Mouse (Mus musculus) liver, embryonic 12.5 days (tissue): ENCODE data around the gene Hcn3. TPM values are rescaled to one million over a fixed set of nuclear protein-coding genes. Genes with fewer than 3 reads are reported as not detected.

Source experiments
- ATAC-seq: fragments of 200-750 bp; cut with Nextera tagmentation; 2 replicates; pipeline ENCODE4 v1.8.0; 2017; ENCODE audit warnings: moderate number of reproducible peaks, mild to moderate bottlenecking, moderate library complexity
- H3K27ac ChIP-seq: fragments of 300-500 bp; sonication (generic); 2 replicates; pipeline ENCODE4 v1.5.1; 2016; ENCODE audit warnings: mild to moderate bottlenecking
- H3K27me3 ChIP-seq: fragments of 300-500 bp; sonication (generic); replicated peaks from 2 replicates; pipeline ENCODE4 v1.6.1; 2016; ENCODE audit warnings: mild to moderate bottlenecking, moderate library complexity
- H3K36me3 ChIP-seq: fragments of 300-500 bp; sonication (generic); 2 replicates; pipeline ENCODE4 v1.6.1; 2016; ENCODE audit warnings: mild to moderate bottlenecking, moderate library complexity
- H3K4me1 ChIP-seq: fragments of 300-500 bp; sonication (generic); 2 replicates; pipeline ENCODE4 v1.6.1; 2016
- H3K4me2 ChIP-seq: fragments of 300-500 bp; sonication (generic); 2 replicates; pipeline ENCODE4 v1.6.1; 2016; ENCODE audit warnings: mild to moderate bottlenecking, moderate library complexity
- H3K4me3 ChIP-seq: fragments of 300-500 bp; sonication (generic); 2 replicates; pipeline ENCODE4 v1.5.1; 2016; ENCODE audit warnings: mild to moderate bottlenecking, moderate library complexity
- H3K9ac ChIP-seq: fragments of 300-500 bp; sonication (generic); 2 replicates; pipeline ENCODE4 v1.6.1; 2016; ENCODE audit warnings: mild to moderate bottlenecking, moderate library complexity
- H3K9me3 ChIP-seq: fragments of 300-500 bp; sonication (generic); replicated peaks from 2 replicates; pipeline ENCODE4 v1.6.1; 2016; ENCODE audit warnings: mild to moderate bottlenecking, moderate library complexity
- WGBS: fragments of 180-500 bp; shearing (Covaris S2); methylation state at CpG from one replicate; pipeline ENCODE4 v1.1.7; 2016; ENCODE audit not compliant: insufficient replicate concordance; 5-methylcytosine and 5-hydroxymethylcytosine counted together
- polyA plus RNA-seq: library from polyadenylated mRNA; unstranded; fragments of >200 nt; fragmentation: Nextera tagmentation; extraction: Ambion mirVana; gene quantifications from 2 replicates; pipeline ENCODE4 v1.2.1, GENCODE M21; 2016

The Hcn3 gene
- polyA plus RNA-seq, 1 experiment from 2014 or later: 0.81 TPM

DNA sequence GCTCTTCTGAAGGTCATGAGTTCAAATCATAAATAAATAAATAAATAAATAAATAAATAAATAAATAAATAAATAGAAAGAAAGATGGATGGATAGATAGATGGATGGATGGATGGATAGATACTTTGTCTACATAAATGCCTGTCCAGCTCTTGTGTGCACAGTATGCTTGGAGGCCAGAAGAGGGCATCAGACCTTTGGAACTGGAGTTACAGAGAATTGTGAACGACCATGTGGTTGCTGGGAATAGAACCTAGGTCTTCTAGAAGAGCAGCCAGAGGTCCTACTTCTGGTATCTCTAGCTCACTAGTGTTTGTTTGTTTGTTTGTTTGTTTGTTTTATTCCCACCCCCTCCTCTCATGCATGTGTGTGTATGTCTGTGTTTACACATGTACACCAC, 33.4 kb upstream of the Hcn3 start:
- Histone ChIP-seq H3K4me1 (peaks cover 38% of the 10 kb centered on the region), H3K27me3 (peaks cover 10% of the 10 kb centered on the region; the same call in 1 of the 2 replicates), H3K9me3 (no peaks in the 10 kb centered on the region), H3K36me3 (peaks cover 5% of the 10 kb centered on the region), H3K4me2 (no peak overlapping the region), H3K27ac (no peak overlapping the region), H3K4me3 (no peak overlapping the region), H3K9ac (no peak overlapping the region)
- ATAC-seq: no peak
- WGBS: 48% methylated on average over 1 of the region's 1 CpGs

DNA sequence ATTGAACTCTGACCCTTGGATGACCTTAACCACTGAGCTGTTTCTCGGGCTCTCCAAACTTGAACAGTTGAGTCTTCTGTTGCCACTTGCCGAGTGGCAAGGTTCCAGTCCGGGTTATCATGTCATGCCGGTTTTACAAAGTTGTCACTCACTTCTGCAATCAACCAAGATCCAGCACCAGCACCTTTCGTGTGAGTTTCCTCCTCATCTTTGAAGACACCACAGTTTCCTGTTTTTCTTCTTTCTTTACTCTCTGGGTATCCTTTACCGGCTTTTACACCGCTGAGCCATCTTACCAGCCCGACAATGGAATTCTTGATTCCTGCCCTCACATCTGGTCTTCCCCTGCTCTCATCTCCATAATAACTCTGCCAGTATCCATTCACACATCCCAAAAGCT, 30.4 kb upstream of the Hcn3 start:
- H3K9ac ChIP-seq: no peak overlapping the region
- ATAC-seq: no peak
- 16% methylated on average over 8 of the region's 8 CpGs for WGBS
- H3K36me3 ChIP-seq: peaks cover 9% of the 10 kb centered on the region
- H3K4me1 ChIP-seq: peaks cover 43% of the 10 kb centered on the region
- peaks cover 10% of the 10 kb centered on the region; the same call in 1 of the 2 replicates for H3K27me3 ChIP-seq
- no peaks in the 10 kb centered on the region for H3K9me3 ChIP-seq
- no peak overlapping the region for H3K4me2 ChIP-seq
- no peak overlapping the region for H3K27ac ChIP-seq
- H3K4me3 ChIP-seq: no peak overlapping the region

DNA sequence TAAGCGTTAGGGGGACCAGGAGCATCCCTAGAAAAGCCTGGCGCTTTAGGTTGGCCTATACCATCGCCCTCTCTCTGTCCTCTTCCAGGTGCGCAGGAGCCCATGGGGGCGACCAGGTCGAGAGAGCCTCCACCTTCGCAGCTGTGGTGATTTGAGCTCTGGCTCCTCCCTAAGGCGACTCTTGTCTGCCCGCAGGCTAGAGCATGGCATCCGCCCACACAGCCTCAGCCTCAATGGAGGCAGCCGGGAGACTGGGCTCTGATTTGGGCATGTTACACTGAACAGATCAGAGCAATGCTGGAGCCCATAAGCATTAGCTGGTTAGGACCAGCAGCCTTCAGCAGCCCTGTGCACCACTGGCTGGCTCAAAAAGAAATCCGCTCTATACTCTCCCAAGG, 28.5 kb upstream of the Hcn3 start:
- H3K27ac ChIP-seq: no peak overlapping the region
- WGBS: 69% methylated on average over 12 of the region's 12 CpGs
- H3K4me2 ChIP-seq: no peak overlapping the region
- H3K4me1 ChIP-seq: peaks cover 51% of the 10 kb centered on the region
- no peak for ATAC-seq
- H3K9ac ChIP-seq: no peak overlapping the region
- H3K9me3 ChIP-seq: no peaks in the 10 kb centered on the region
- H3K4me3 ChIP-seq: no peak overlapping the region
- peaks cover 9% of the 10 kb centered on the region for H3K36me3 ChIP-seq
- H3K27me3 ChIP-seq: peaks cover 10% of the 10 kb centered on the region; the same call in 1 of the 2 replicates

DNA sequence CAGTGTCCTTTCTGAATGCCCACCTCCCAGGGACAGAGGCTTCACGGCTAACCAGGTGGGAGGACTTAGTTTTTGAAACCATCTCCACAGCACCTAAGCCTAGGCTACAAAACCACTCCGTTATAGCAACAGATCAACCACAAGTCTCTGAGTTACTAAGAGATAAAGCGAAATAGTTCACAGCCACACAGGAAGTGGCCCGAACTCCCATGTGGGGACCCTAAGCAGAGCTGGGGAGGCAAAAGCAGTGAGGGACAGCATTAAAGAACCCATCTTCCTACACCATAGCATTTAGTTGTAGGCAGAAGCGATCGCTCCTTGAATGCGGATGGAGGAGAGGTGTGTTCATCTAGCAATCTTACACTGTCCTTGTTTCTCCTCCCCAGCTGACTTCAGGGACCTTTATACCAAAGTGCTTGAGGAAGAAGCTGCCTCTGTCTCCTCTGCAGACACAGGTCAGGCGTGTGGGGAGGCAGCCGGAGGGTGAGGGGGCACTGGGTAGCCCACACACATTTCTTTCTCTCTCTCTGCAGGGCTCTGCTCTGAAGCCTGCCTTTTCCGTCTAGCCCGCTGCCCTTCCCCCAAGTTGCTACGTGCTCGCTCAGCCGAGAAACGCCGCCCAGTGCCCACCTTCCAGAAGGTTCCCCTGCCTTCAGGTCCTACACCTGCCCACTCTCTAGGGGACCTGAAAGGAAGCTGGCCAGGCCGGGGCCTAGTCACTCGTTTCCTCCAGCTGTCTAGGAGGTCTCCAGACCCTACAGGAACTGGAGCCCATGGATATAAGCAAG, 27.9 kb upstream of the Hcn3 start:
- Histone ChIP-seq H3K4me1 (peaks cover 57% of the 10 kb centered on the region), H3K27ac (no peak overlapping the region), H3K9ac (no peak overlapping the region), H3K4me3 (no peak overlapping the region), H3K9me3 (no peaks in the 10 kb centered on the region), H3K36me3 (peaks cover 9% of the 10 kb centered on the region), H3K4me2 (no peak overlapping the region), H3K27me3 (peaks cover 10% of the 10 kb centered on the region; the same call in 1 of the 2 replicates)
- WGBS: 55% methylated on average over 18 of the region's 18 CpGs
- ATAC-seq: no peak

DNA sequence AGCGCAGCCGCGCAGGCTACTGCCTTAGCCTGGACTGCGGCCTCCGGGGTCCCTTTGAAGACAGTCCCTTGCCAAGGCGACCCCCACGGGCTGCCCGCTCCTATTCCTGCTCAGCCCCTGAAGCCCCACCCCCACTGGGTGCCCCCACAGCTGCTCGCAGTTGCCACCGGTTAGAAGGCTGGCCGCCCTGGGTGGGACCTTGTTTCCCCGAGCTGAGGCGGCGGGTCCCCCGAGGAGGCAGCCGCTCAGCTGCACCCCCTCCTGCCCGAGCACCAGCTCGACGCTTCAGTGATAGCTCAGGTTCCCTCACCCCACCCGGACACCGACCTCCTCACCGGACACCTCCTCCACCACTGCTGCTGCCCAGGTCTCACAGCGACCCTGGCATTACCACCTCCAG, 27.2 kb upstream of the Hcn3 start:
- Histone ChIP-seq H3K36me3 (peaks cover 14% of the 10 kb centered on the region), H3K27ac (no peak overlapping the region), H3K27me3 (peaks cover 10% of the 10 kb centered on the region; the same call in 1 of the 2 replicates), H3K9ac (no peak overlapping the region), H3K4me1 (peaks cover 64% of the 10 kb centered on the region), H3K9me3 (no peaks in the 10 kb centered on the region), H3K4me3 (no peak overlapping the region), H3K4me2 (no peak overlapping the region; the same call in 1 of the 2 replicates)
- ATAC-seq: no peak
- WGBS: 52% methylated on average over 23 of the region's 23 CpGs

DNA sequence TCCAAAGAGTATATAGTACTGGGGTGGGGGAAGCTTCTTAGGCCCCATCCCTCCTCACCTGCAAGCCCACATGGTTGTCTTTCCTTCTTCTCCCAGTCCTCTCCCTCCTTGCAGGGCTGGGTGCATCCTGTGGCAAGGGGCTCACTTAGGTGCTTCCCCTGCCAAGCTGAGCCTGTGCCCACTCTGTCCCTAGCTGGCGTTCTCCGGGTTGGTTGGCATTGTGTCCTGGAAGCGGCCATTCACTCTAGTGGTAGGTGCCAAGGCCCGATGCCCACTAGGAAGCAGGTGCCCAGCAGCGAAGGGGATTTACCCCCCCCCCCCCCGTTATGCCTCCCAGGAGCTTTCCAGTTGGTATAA, 23.9 kb upstream of the Hcn3 start:
- Histone ChIP-seq H3K9ac (peak overlapping the region; percentile 69; the same call in 1 of the 2 replicates), H3K36me3 (peaks cover 47% of the 10 kb centered on the region), H3K4me2 (peak overlapping the region; percentile 88), H3K4me1 (peaks cover 66% of the 10 kb centered on the region), H3K27me3 (0 out of 2 replicates have a peak, but pooled peaks cover 10% of the 10 kb centered on the region), H3K4me3 (peak overlapping the region; percentile 63), H3K9me3 (no peaks in the 10 kb centered on the region), H3K27ac (no peak overlapping the region)
- no peak for ATAC-seq
- 82% methylated on average over 6 of the region's 6 CpGs for WGBS

DNA sequence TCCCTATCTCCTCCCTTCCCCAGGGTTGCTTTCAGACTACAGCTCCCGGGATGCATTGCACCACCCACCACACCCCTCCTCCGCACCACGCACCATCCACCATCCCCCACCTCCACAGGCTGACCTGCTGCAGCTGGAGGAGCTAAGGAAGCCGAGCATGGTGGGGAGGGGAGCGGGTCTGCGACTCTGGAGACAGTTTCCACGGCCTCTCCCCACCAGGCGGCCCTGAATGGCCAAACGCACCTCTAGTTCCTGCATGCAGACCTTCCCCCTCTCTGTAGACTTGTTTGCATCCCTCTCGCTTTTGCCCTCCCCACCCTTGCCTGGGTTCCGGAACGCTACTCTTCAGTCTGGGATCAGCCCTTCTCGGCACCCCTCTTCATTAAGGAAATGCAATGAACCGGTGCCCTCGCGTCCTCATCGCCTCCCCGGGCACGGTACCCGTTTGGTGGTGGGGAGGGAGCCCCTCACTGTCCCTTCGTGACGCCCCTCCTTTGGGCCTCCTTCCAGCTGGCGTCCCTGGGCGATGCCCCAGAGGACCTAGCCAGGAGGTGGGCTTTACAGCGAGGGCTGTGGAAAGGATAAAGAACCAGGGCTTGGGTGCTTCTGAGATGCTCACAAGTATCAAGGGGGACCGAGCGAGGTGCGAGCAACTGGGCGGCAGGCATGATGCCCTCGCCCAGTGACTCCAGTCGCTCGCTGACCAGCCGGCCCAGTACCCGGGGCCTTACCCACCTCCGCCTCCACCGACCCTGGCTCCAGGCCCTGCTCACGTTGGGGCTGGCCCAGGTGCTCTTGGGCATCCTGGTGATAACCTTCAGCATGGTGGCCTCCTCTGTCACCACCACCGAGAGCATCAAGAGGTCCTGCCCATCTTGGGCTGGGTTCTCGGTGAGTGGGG, 23.3 kb upstream of the Hcn3 start, which contains the start of gene Fam189b:
Gene Fam189b, plus strand, starts transcription at position 86 of the 901 bp plus-strand sequence.
- peaks cover 66% of the 10 kb centered on the region for H3K4me1 ChIP-seq
- ATAC-seq: peak; percentile 88
- H3K36me3 ChIP-seq: peaks cover 45% of the 10 kb centered on the region
- H3K4me2 ChIP-seq: peak within 1 kb of the TSS; percentile 88
- 23% methylated on average over 39 of the region's 39 CpGs for WGBS
- H3K27ac ChIP-seq: peak within 1 kb of the TSS; percentile 64
- peak within 1 kb of the TSS; percentile 69 for H3K9ac ChIP-seq
- peak within 1 kb of the TSS; percentile 63 for H3K4me3 ChIP-seq
- no peaks in the 10 kb centered on the region for H3K9me3 ChIP-seq
- 0 out of 2 replicates have a peak, but pooled peaks cover 4% of the 10 kb centered on the region for H3K27me3 ChIP-seq

DNA sequence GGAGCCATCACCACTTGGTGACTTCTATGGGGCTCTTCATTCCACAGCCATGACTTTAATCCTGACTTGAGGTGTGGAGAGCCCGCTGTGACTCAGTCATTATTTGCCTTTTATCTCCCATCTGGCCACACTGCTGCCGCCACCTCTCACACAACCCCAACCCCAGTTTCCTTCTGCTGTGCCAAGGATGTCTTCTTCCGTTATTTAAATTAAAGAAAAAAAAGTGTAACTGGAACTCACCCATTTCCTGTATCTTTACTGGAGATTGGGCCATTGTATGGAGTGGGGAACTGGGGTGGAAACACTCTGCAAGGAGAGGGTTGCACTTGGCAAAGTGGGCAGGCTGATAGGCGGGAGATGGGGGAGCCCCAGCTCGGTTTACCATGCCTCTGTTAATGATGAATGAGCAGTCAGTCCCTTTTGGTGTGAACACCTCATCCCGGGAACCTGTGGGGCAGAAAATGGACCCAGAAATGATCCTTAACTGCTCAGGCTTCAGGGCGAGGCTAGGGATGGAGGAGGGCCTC, 22.6 kb upstream of the Hcn3 start:
- Histone ChIP-seq H3K4me1 (peaks cover 65% of the 10 kb centered on the region), H3K27ac (peak overlapping the region; percentile 50; the same call in 1 of the 2 replicates), H3K9ac (peak overlapping the region; percentile 27), H3K9me3 (no peaks in the 10 kb centered on the region), H3K27me3 (no peaks in the 10 kb centered on the region), H3K36me3 (peaks cover 41% of the 10 kb centered on the region), H3K4me3 (peak overlapping the region; percentile 63), H3K4me2 (peak overlapping the region; percentile 88)
- 38% methylated on average over 7 of the region's 7 CpGs for WGBS
- peak; percentile 5; the same call in 1 of the 2 replicates for ATAC-seq

DNA sequence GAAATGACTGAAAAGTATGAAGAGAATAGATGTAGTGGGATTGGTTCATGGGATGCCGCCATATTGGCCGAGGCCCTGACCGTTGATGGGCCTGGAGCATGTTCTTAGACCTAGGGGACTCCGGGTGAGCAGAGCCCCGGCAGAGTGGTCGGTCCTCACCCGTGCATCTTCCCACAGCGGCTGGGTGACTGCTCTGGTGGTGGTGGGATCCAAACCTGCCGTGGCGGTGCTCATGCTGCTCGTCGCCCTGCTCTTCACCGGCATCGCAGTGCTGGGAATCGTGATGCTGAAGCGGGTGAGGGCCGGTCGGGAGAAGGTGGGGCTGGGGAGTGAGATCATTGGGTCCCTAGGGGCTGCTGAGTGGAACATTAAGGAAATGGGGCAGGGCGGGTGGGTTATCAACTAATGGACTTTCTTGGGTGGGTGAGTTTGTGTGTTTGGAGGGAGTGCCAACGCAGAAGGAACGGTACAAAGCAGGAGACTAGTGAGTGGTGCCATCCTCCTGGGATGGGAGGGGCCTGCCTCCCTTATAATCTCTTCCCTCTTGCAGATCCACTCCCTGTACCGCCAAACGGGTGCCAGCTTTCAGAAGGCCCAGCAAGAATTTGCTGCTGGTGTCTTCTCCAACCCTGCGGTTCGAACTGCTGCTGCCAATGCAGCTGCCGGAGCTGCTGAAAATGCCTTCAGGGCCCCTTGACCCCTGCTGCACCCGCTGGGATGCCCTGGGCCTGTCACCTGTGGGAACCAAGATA, 21.9 kb upstream of the Hcn3 start:
- H3K4me3 ChIP-seq: no peak overlapping the region
- H3K9ac ChIP-seq: peak overlapping the region; percentile 27; the same call in 1 of the 2 replicates
- H3K27ac ChIP-seq: peak overlapping the region; percentile 50
- peaks cover 59% of the 10 kb centered on the region for H3K4me1 ChIP-seq
- ATAC-seq: no peak
- WGBS: 86% methylated on average over 27 of the region's 27 CpGs
- no peak overlapping the region for H3K4me2 ChIP-seq
- H3K36me3 ChIP-seq: peaks cover 41% of the 10 kb centered on the region
- no peaks in the 10 kb centered on the region for H3K9me3 ChIP-seq
- no peaks in the 10 kb centered on the region for H3K27me3 ChIP-seq

DNA sequence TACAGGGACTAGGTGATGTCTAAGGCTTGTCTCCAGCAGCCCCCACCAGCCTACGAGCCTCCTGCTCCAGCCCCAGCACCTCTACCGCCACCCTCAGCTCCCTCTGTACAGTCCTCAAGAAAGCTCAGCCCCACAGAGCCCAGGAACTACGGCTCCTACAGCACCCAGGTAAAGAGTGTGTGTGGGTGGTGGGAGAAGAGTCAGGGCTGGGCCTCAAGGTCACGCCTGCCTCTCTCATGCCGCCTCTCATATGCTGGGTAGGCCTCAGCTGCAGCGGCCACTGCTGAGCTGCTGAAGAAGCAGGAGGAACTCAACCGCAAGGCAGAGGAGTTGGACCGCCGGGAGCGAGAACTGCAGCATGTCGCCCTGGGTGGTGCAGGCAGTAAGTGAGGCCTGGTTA, 19.1 kb upstream of the Hcn3 start:
- Histone ChIP-seq H3K9ac (peak overlapping the region; percentile 84), H3K36me3 (peaks cover 68% of the 10 kb centered on the region), H3K9me3 (no peaks in the 10 kb centered on the region), H3K4me1 (peaks cover 47% of the 10 kb centered on the region), H3K27ac (0 out of 2 replicates have a peak overlapping the region, but pooled peaks have one; percentile 27), H3K27me3 (no peaks in the 10 kb centered on the region), H3K4me2 (peak overlapping the region; percentile 89), H3K4me3 (peak overlapping the region; percentile 82)
- ATAC-seq: no peak
- WGBS: 79% methylated on average over 11 of the region's 11 CpGs

DNA sequence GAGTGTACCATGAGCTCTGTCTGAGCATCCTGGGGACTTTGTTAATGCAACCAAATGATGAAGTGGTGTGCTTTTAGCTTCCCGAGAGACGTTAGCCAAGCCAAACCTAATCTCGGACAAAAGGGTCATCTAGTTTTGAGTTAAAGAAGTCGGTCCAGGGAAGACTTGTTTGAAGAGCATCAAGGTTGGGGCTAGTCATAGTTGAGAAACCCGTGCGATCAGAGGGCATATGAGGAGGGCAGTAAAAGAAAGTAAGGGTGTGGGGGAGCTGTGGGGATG, 18.1 kb upstream of the Hcn3 start:
- H3K4me3 ChIP-seq: peak overlapping the region; percentile 82
- H3K27ac ChIP-seq: peak overlapping the region; percentile 80
- no peak for ATAC-seq
- peak overlapping the region; percentile 84 for H3K9ac ChIP-seq
- H3K36me3 ChIP-seq: peaks cover 78% of the 10 kb centered on the region
- 6% methylated on average over 6 of the region's 6 CpGs for WGBS
- H3K4me2 ChIP-seq: peak overlapping the region; percentile 89
- H3K27me3 ChIP-seq: no peaks in the 10 kb centered on the region
- H3K9me3 ChIP-seq: no peaks in the 10 kb centered on the region
- peaks cover 37% of the 10 kb centered on the region for H3K4me1 ChIP-seq
